Comparison of ENCODE assay signal across 8 mouse cellular contexts in the genomic region with DNA sequence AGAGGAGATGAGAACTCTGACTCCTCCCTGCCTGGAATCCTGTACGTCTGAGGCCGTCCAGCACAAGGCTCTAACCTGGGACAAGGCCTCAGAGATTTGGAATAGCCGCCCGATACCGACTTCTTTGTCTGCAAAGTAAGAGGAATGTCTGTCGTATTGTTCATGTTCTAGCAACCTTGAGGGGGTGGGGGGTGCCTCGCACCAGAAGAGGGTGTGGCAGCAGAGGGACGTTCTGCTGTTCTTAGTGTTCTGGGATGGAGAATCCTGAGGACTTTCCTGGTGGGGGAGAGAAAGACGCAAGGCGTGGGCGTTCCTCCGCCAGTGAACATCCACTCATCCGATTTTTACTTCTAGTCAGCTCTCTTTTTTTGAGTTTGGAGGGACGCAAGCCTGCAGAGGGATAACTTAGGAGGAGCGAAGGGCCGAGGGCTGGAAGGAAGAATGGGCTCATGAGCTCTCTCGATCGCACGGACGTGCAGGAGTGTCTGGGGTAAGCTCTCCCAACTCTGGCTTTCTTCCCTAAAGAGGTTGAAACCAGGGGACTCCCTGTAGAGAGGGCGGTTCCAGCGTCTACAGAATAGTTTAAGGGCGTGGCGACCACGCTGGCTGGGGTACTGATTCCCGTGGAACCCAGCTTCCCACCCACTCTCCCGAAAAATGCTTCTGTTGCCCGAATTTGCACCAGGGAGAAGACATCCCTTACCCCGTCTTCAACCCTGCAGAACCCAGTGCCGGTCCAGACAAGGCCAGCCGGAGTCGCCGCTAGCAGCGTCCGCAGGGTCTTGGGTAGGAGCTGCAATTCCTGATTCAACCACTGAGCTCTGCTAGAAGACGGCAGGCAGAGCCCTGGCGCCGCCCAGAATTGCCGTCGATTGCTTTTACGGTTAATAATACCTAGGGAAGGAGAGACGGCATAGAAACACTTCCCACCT. TPM values are rescaled to one million over a fixed set of nuclear protein-coding genes. Genes with fewer than 3 reads are reported as not detected.
DNase-seq lines count a peak whose midpoint lies in the region; ATAC-seq and TF ChIP-seq lines count a peak whose summit lies in the region.

A gene (minus strand): TSS at position 791 of the 932 bp plus-strand sequence.
A gene (minus strand): TSS at position 804 of the 932 bp plus-strand sequence.

- peak; percentile 66 for ATAC-seq in forebrain, embryonic 14.5 days
- peak; percentile 87 for ATAC-seq in lung, embryonic 16.5 days (ENCODE audit: low read depth)

- peak within 1 kb of the TSS; percentile 54; the same call in 1 of the 2 replicates for H3K9ac ChIP-seq in ES-E14 (ENCODE audit: insufficient read depth, low read depth, low read length, poor library complexity, severe bottlenecking)
- H3K9ac ChIP-seq in forebrain, embryonic 14.5 days (ENCODE audit: low read length): peak within 1 kb of the TSS; percentile 82
- peak within 1 kb of the TSS; percentile 43 for H3K9ac ChIP-seq in lung, embryonic 16.5 days (ENCODE audit: low read length)

- no peak for TF ChIP-seq CTCF in bone marrow macrophage, adult 2 months (IDR thresholded peaks at IDR 0.05; ENCODE audit: low read depth, low read length)
- TF ChIP-seq CTCF in layer of hippocampus, adult 2 months (conservative IDR thresholded peaks at IDR 0.05): peak; percentile 63
- no peak for TF ChIP-seq CTCF in olfactory bulb, adult 2 months (IDR thresholded peaks at IDR 0.05; ENCODE audit: insufficient read depth, low read depth, low read length)

- H3K27ac ChIP-seq in ES-E14 (ENCODE audit: insufficient read depth, low read depth, low read length, poor library complexity, severe bottlenecking): no peak within 1 kb of the TSS; the same call in 1 of the 2 replicates
- H3K27ac ChIP-seq in bone marrow macrophage, adult 2 months (ENCODE audit: insufficient read depth, low read depth, low read length): no peak within 1 kb of the TSS
- H3K27ac ChIP-seq in forebrain, embryonic 14.5 days (ENCODE audit: low read depth, low read length): peak within 1 kb of the TSS; percentile 96
- H3K27ac ChIP-seq in layer of hippocampus, adult 2 months: peak within 1 kb of the TSS; percentile 95
- no peak within 1 kb of the TSS for H3K27ac ChIP-seq in lung, embryonic 16.5 days (ENCODE audit: low read length)
- H3K27ac ChIP-seq in olfactory bulb, adult 2 months (ENCODE audit: insufficient read depth, low read depth, low read length): no peak within 1 kb of the TSS

- H3K9me3 ChIP-seq in ES-E14 (ENCODE audit: control insufficient read depth, insufficient read depth, low read depth, low read length): no peaks in the 10 kb centered on the region
- H3K9me3 ChIP-seq in forebrain, embryonic 14.5 days (replicated peaks; ENCODE audit: control insufficient read depth, low read length): no peaks in the 10 kb centered on the region
- no peaks in the 10 kb centered on the region for H3K9me3 ChIP-seq in lung, embryonic 16.5 days (ENCODE audit: control insufficient read depth, low read length)

- TF ChIP-seq POLR2A in bone marrow macrophage, adult 2 months (IDR thresholded peaks at IDR 0.05; ENCODE audit: borderline replicate concordance, low read depth, low read length): no peak
- TF ChIP-seq POLR2A in olfactory bulb, adult 2 months (IDR thresholded peaks at IDR 0.05; ENCODE audit: insufficient read depth, low read depth, low read length): no peak

- H3K27me3 ChIP-seq in forebrain, embryonic 14.5 days (replicated peaks; ENCODE audit: control insufficient read depth, insufficient read depth, low read length): peaks cover 31% of the 10 kb centered on the region
- H3K27me3 ChIP-seq in lung, embryonic 16.5 days (ENCODE audit: control insufficient read depth, insufficient read depth, low read depth, low read length): peaks cover 53% of the 10 kb centered on the region

- DNase-seq in ES-E14 (ENCODE audit: low read depth, low spot score): peak; percentile 69
- peak; percentile 91 for DNase-seq in forebrain, embryonic 14.5 days (ENCODE audit: low spot score)
- peak; percentile 80 for DNase-seq in heart, postnatal 4 days
- DNase-seq in layer of hippocampus, adult 2 months (ENCODE audit: low spot score in 2 of 2): peak in 1 of 2 experiments; percentile 22
- DNase-seq in urinary bladder, postnatal 4 days (ENCODE audit: low spot score in 2 of 2): peak; percentile 61 to 75

- in situ Hi-C loops in ES-E14 (cut with MboI; ENCODE audit: low sequenced_read_pairs in 2 of 2, unreplicated experiment in 2 of 2): loop anchor here (5.0 to 25.0 kb wide), 2 partner anchors 166 to 341 kb away; no protein-coding TSS in a partner anchor

- peak within 1 kb of the TSS; percentile 53 for H3K4me2 ChIP-seq in forebrain, embryonic 14.5 days (ENCODE audit: low read length)
- peak within 1 kb of the TSS; percentile 67 for H3K4me2 ChIP-seq in lung, embryonic 16.5 days (ENCODE audit: low read depth, low read length)

- peaks cover 4 to 27% of the 10 kb centered on the region in 2 experiments; a peak in 1 of 4 replicates for H3K4me1 ChIP-seq in ES-E14 (ENCODE audit: control insufficient read depth in 2 of 2, insufficient read depth in 2 of 2, low read length in 2 of 2, poor library complexity in 1 of 2)
- 0 out of 2 replicates have a peak, but pooled peaks cover 2% of the 10 kb centered on the region for H3K4me1 ChIP-seq in bone marrow macrophage, adult 2 months (ENCODE audit: control insufficient read depth, insufficient read depth, low read length)
- H3K4me1 ChIP-seq in forebrain, embryonic 14.5 days (ENCODE audit: control insufficient read depth, insufficient read depth, low read length): peaks cover 12% of the 10 kb centered on the region
- peaks cover 8% of the 10 kb centered on the region for H3K4me1 ChIP-seq in lung, embryonic 16.5 days (replicated peaks; ENCODE audit: control insufficient read depth, insufficient read depth, low read length)
- peaks cover 34% of the 10 kb centered on the region for H3K4me1 ChIP-seq in olfactory bulb, adult 2 months (ENCODE audit: control insufficient read depth, insufficient read depth, low read length)

- H3K36me3 ChIP-seq in ES-E14 (ENCODE audit: control insufficient read depth, insufficient read depth, low read length, poor library complexity, severe bottlenecking): no peaks in the 10 kb centered on the region
- peaks cover 9% of the 10 kb centered on the region; the same call in 1 of the 2 replicates for H3K36me3 ChIP-seq in forebrain, embryonic 14.5 days (ENCODE audit: control insufficient read depth, insufficient read depth, low read length)
- no peaks in the 10 kb centered on the region for H3K36me3 ChIP-seq in lung, embryonic 16.5 days (ENCODE audit: control insufficient read depth, insufficient read depth, low read length)

- peak within 1 kb of the TSS; percentile 60 to 82 for H3K4me3 ChIP-seq in ES-E14 (ENCODE audit: insufficient read depth in 1 of 2, low read depth in 1 of 2, low read length in 2 of 2, poor library complexity in 1 of 2, severe bottlenecking in 1 of 2)
- peak within 1 kb of the TSS; percentile 50 for H3K4me3 ChIP-seq in bone marrow macrophage, adult 2 months (ENCODE audit: insufficient read depth, low read length)
- H3K4me3 ChIP-seq in forebrain, embryonic 14.5 days (ENCODE audit: low read depth, low read length): peak within 1 kb of the TSS; percentile 45
- H3K4me3 ChIP-seq in layer of hippocampus, adult 2 months: peak within 1 kb of the TSS; percentile 65
- H3K4me3 ChIP-seq in lung, embryonic 16.5 days (ENCODE audit: low read length): peak within 1 kb of the TSS; percentile 52
- peak within 1 kb of the TSS; percentile 27 for H3K4me3 ChIP-seq in olfactory bulb, adult 2 months (ENCODE audit: insufficient read depth, low read depth, low read length)

- WGBS in forebrain, embryonic 14.5 days: 1% methylated on average over 42 of the region's 42 CpGs
- 3% methylated on average over 42 of the region's 42 CpGs for WGBS in lung, embryonic 16.5 days
- 19% methylated on average over 42 of the region's 42 CpGs for WGBS in olfactory bulb, adult 2 months

TF ChIP-seq in ES-E14, 5 proteins besides CTCF, POLR2A, EP300 and RAD21:
- 0 out of 2 replicates have a peak, but pooled peaks have one; percentile 22 for TF ChIP-seq CHD2 (IDR thresholded peaks at IDR 0.05; ENCODE audit: low read depth, low read length)
- no peak for TF ChIP-seq ZC3H11A (IDR thresholded peaks at IDR 0.05; ENCODE audit: borderline replicate concordance, low read depth, low read length)
TF ChIP-seq in ES-E14: peak in this region for 1.

RNA-seq across cellular contexts. Expression of the first gene that starts in this region (rescaled TPM):
- 0.22 and 0.26 TPM in 2 replicates for total RNA-seq in ES-E14 (2012; rRNA removed)
- polyA plus RNA-seq in bone marrow macrophage, adult 2 months (2012; ENCODE audit: insufficient read depth, insufficient read length, missing spikeins): not detected in 2 replicates
- polyA plus RNA-seq in forebrain, embryonic 14.5 days (2014; fragmentation: Nextera tagmentation; extraction: Ambion mirVana): 13.5 and 20.1 TPM in 2 replicates
- 10 to 100 TPM; 25.4 to 31.0 TPM for total RNA-seq in heart, postnatal 4 days (2021)
- total RNA-seq in layer of hippocampus, adult 2 months (2021): 10 to 100 TPM; 12.8 to 14.2 TPM
- 79.4 and 79.9 TPM in 2 replicates for polyA plus RNA-seq in lung, embryonic 16.5 days (2015; fragmentation: Nextera tagmentation; extraction: Ambion mirVana)
- polyA plus RNA-seq in olfactory bulb, adult 2 months (2012; ENCODE audit: insufficient read depth, insufficient read length, low replicate concordance, missing spikeins): not detected in 2 replicates

RNA-seq across cellular contexts. Expression of the second gene that starts in this region (rescaled TPM):
- 7.8 and 12.8 TPM in 2 replicates for total RNA-seq in ES-E14 (2012; rRNA removed)
- polyA plus RNA-seq in bone marrow macrophage, adult 2 months (2012; ENCODE audit: insufficient read depth, insufficient read length, missing spikeins): not detected in 2 replicates
- 118 and 123 TPM in 2 replicates for polyA plus RNA-seq in forebrain, embryonic 14.5 days (2014; fragmentation: Nextera tagmentation; extraction: Ambion mirVana)
- total RNA-seq in heart, postnatal 4 days (2021): under 1 TPM; 0.83 to 0.86 TPM
- total RNA-seq in layer of hippocampus, adult 2 months (2021): 100 to 1,000 TPM; 134 to 136 TPM
- 0.25 and 0.38 TPM in 2 replicates for polyA plus RNA-seq in lung, embryonic 16.5 days (2015; fragmentation: Nextera tagmentation; extraction: Ambion mirVana)
- not detected in 2 replicates for polyA plus RNA-seq in olfactory bulb, adult 2 months (2012; ENCODE audit: insufficient read depth, insufficient read length, low replicate concordance, missing spikeins)

Comparison
In these comparisons a context has a peak if more than half of its experiments do, and no peak if none do; other contexts are left out.
1. RNA of the first gene that starts in this region (total RNA-seq): 25.4 to 31.0 TPM in heart, postnatal 4 days and 12.8 to 14.2 TPM in layer of hippocampus, adult 2 months; 0.22 to 0.26 TPM in ES-E14; every median in the first group is over 10 times any median in the second.
2. RNA of the second gene that starts in this region (polyA plus RNA-seq): 118 to 123 TPM in forebrain, embryonic 14.5 days; 0.25 to 0.38 TPM in lung, embryonic 16.5 days, not detected in bone marrow macrophage, adult 2 months and not detected in olfactory bulb, adult 2 months; every median in the first group is over 10 times any median in the second.
3. H3K27ac ChIP-seq: peak in forebrain, embryonic 14.5 days (single experiment) and layer of hippocampus, adult 2 months (single experiment); none in ES-E14 (single experiment), bone marrow macrophage, adult 2 months (single experiment), lung, embryonic 16.5 days (single experiment) and olfactory bulb, adult 2 months (single experiment).
4. Peak in every context shown above with its lines, with median percentiles within 50 percentile points of each other: H3K4me3 ChIP-seq and H3K9ac ChIP-seq.